Mouse (Mus musculus): ENCODE results near the gene Gja4. TPM values are rescaled to one million over a fixed set of nuclear protein-coding genes. Genes with fewer than 3 reads are reported as not detected.

Gja4 gene
- polyA plus RNA-seq, 1 experiment: 17.8 TPM

- H3K4me1 ChIP-seq (ENCODE audit: control insufficient read depth, insufficient read depth, low read length): no peaks in the 10 kb centered on the region
- peak; percentile 74 for DNase-seq
- peak overlapping the region; percentile 26; the same call in 1 of the 2 replicates for H3K27ac ChIP-seq (ENCODE audit: insufficient read depth, low read depth, low read length)
- TF ChIP-seq CTCF (conservative IDR thresholded peaks at IDR 0.05; ENCODE audit: insufficient read depth, insufficient read length, low read depth, low read length): peak; percentile 85
- no peak for TF ChIP-seq POLR2A (IDR thresholded peaks at IDR 0.05; ENCODE audit: low read depth, low read length)
- no peaks in the 10 kb centered on the region for H3K27me3 ChIP-seq (replicated peaks; ENCODE audit: control insufficient read depth, insufficient read depth, low read length)
- H3K4me3 ChIP-seq (ENCODE audit: insufficient read depth, low read depth, low read length): no peak overlapping the region
- no peaks in the 10 kb centered on the region for H3K36me3 ChIP-seq (ENCODE audit: control insufficient read depth, insufficient read depth, low read length)
- 11% methylated on average over 6 of the region's 6 CpGs for WGBS
These were observed 10.9 kb upstream of the Gja4 start for GRCm38 (mm10) chr4:127324759-127325158.

GRCm38 (mm10) chr4:127324296-127324695, 10.5 kb upstream of the Gja4 start:
- Histone ChIP-seq H3K27ac (ENCODE audit: insufficient read depth, low read depth, low read length) (peak overlapping the region; percentile 46; the same call in 1 of the 2 replicates), H3K4me3 (ENCODE audit: insufficient read depth, low read depth, low read length) (no peak overlapping the region), H3K4me1 (ENCODE audit: control insufficient read depth, insufficient read depth, low read length) (no peaks in the 10 kb centered on the region), H3K36me3 (ENCODE audit: control insufficient read depth, insufficient read depth, low read length) (no peaks in the 10 kb centered on the region), H3K27me3 (replicated peaks; ENCODE audit: control insufficient read depth, insufficient read depth, low read length) (no peaks in the 10 kb centered on the region)
- TF ChIP-seq CTCF (conservative IDR thresholded peaks at IDR 0.05; ENCODE audit: insufficient read depth, insufficient read length, low read depth, low read length): no peak
- no peak for TF ChIP-seq POLR2A (IDR thresholded peaks at IDR 0.05; ENCODE audit: low read depth, low read length)
- peak; percentile 87 for DNase-seq
- WGBS: 35% methylated on average over 10 of the region's 10 CpGs

GRCm38 (mm10) chr4:127323651-127324050, 9.8 kb upstream of the Gja4 start:
- Histone ChIP-seq H3K4me3 (ENCODE audit: insufficient read depth, low read depth, low read length) (no peak overlapping the region), H3K27ac (ENCODE audit: insufficient read depth, low read depth, low read length) (no peak overlapping the region), H3K36me3 (ENCODE audit: control insufficient read depth, insufficient read depth, low read length) (no peaks in the 10 kb centered on the region), H3K27me3 (replicated peaks; ENCODE audit: control insufficient read depth, insufficient read depth, low read length) (no peaks in the 10 kb centered on the region), H3K4me1 (ENCODE audit: control insufficient read depth, insufficient read depth, low read length) (no peaks in the 10 kb centered on the region)
- WGBS: 61% methylated on average over 3 of the region's 3 CpGs
- peak; percentile 64 for DNase-seq
- TF ChIP-seq CTCF (conservative IDR thresholded peaks at IDR 0.05; ENCODE audit: insufficient read depth, insufficient read length, low read depth, low read length) (no peak), POLR2A (IDR thresholded peaks at IDR 0.05; ENCODE audit: low read depth, low read length) (no peak)

GRCm38 (mm10) chr4:127319613-127320012, 5.8 kb upstream of the Gja4 start:
- Histone ChIP-seq H3K4me3 (ENCODE audit: insufficient read depth, low read depth, low read length) (no peak overlapping the region), H3K27ac (ENCODE audit: insufficient read depth, low read depth, low read length) (no peak overlapping the region), H3K36me3 (ENCODE audit: control insufficient read depth, insufficient read depth, low read length) (no peaks in the 10 kb centered on the region), H3K4me1 (ENCODE audit: control insufficient read depth, insufficient read depth, low read length) (no peaks in the 10 kb centered on the region), H3K27me3 (replicated peaks; ENCODE audit: control insufficient read depth, insufficient read depth, low read length) (no peaks in the 10 kb centered on the region)
- TF ChIP-seq CTCF (conservative IDR thresholded peaks at IDR 0.05; ENCODE audit: insufficient read depth, insufficient read length, low read depth, low read length) (peak; percentile 90), POLR2A (IDR thresholded peaks at IDR 0.05; ENCODE audit: low read depth, low read length) (no peak)
- DNase-seq: peak; percentile 75
- WGBS: 6% methylated on average over 3 of the region's 3 CpGs

GRCm38 (mm10) chr4:127317143-127317542, 3.3 kb upstream of the Gja4 start:
- Histone ChIP-seq H3K27ac (ENCODE audit: insufficient read depth, low read depth, low read length) (no peak overlapping the region), H3K4me3 (ENCODE audit: insufficient read depth, low read depth, low read length) (no peak overlapping the region), H3K27me3 (replicated peaks; ENCODE audit: control insufficient read depth, insufficient read depth, low read length) (no peaks in the 10 kb centered on the region), H3K36me3 (ENCODE audit: control insufficient read depth, insufficient read depth, low read length) (no peaks in the 10 kb centered on the region), H3K4me1 (ENCODE audit: control insufficient read depth, insufficient read depth, low read length) (no peaks in the 10 kb centered on the region)
- 62% methylated on average over 4 of the region's 4 CpGs for WGBS
- TF ChIP-seq CTCF (conservative IDR thresholded peaks at IDR 0.05; ENCODE audit: insufficient read depth, insufficient read length, low read depth, low read length) (peak; percentile 13; the same call in 1 of the 2 replicates), POLR2A (IDR thresholded peaks at IDR 0.05; ENCODE audit: low read depth, low read length) (no peak)
- peak; percentile 47 for DNase-seq

- Histone ChIP-seq H3K27ac (ENCODE audit: insufficient read depth, low read depth, low read length) (no peak overlapping the region), H3K27me3 (replicated peaks; ENCODE audit: control insufficient read depth, insufficient read depth, low read length) (no peaks in the 10 kb centered on the region), H3K4me3 (ENCODE audit: insufficient read depth, low read depth, low read length) (no peak overlapping the region), H3K36me3 (ENCODE audit: control insufficient read depth, insufficient read depth, low read length) (no peaks in the 10 kb centered on the region), H3K4me1 (ENCODE audit: control insufficient read depth, insufficient read depth, low read length) (no peaks in the 10 kb centered on the region)
- TF ChIP-seq POLR2A (IDR thresholded peaks at IDR 0.05; ENCODE audit: low read depth, low read length) (no peak), CTCF (conservative IDR thresholded peaks at IDR 0.05; ENCODE audit: insufficient read depth, insufficient read length, low read depth, low read length) (no peak)
- WGBS: 89% methylated on average over 8 of the region's 8 CpGs
- no peak for DNase-seq
These were observed 1.9 kb upstream of the Gja4 start for GRCm38 (mm10) chr4:127315753-127316152.

GRCm38 (mm10) chr4:127314585-127314984, 746 bp upstream of the Gja4 start:
- 65% methylated on average over 9 of the region's 9 CpGs for WGBS
- no peaks in the 10 kb centered on the region for H3K27me3 ChIP-seq (replicated peaks; ENCODE audit: control insufficient read depth, insufficient read depth, low read length)
- no peaks in the 10 kb centered on the region for H3K4me1 ChIP-seq (ENCODE audit: control insufficient read depth, insufficient read depth, low read length)
- no peak overlapping the region for H3K4me3 ChIP-seq (ENCODE audit: insufficient read depth, low read depth, low read length)
- no peak overlapping the region for H3K27ac ChIP-seq (ENCODE audit: insufficient read depth, low read depth, low read length)
- TF ChIP-seq POLR2A (IDR thresholded peaks at IDR 0.05; ENCODE audit: low read depth, low read length) (no peak), CTCF (conservative IDR thresholded peaks at IDR 0.05; ENCODE audit: insufficient read depth, insufficient read length, low read depth, low read length) (no peak)
- DNase-seq: no peak
- no peaks in the 10 kb centered on the region for H3K36me3 ChIP-seq (ENCODE audit: control insufficient read depth, insufficient read depth, low read length)
